8 mouse cellular contexts compared by ENCODE assay signal in the genomic region with DNA sequence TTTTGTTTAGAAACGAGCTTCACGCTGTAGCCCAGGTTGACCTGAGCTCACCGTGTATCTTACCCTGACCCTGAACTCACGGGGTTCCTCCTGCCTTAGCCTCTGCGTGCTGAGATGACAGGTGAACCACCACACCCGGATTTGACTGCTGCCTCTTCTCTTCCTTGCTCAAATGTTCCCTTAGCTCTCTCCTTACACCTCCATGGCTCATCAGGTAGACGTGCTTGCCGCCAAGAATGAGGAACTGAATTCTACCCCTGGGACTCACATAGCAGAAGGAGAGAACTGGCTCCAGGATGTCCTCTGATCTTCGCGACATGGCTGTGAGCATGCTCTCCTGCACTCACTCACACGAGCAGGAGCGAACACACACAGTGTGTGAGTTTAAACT. TPM values are rescaled to one million over a fixed set of nuclear protein-coding genes. Genes with fewer than 3 reads are reported as not detected.
DNase-seq lines count a peak whose midpoint lies in the region; ATAC-seq and TF ChIP-seq lines count a peak whose summit lies in the region.

No protein-coding gene starts in this region.

- 11% methylated on average over 12 of the region's 12 CpGs for WGBS in lung, embryonic 14.5 days
- WGBS in intestine, embryonic 15.5 days, result 17% methylated on average over 12 of the region's 12 CpGs

- no peaks in the 10 kb centered on the region for H3K36me3 ChIP-seq in lung, embryonic 14.5 days (ENCODE audit: insufficient read depth)
- no peaks in the 10 kb centered on the region for H3K36me3 ChIP-seq in intestine, embryonic 15.5 days

- H3K9me3 ChIP-seq in lung, embryonic 14.5 days (ENCODE audit: low read depth, low read length), result no peaks in the 10 kb centered on the region
- no peaks in the 10 kb centered on the region for H3K9me3 ChIP-seq in intestine, embryonic 15.5 days

- H3K9ac ChIP-seq in lung, embryonic 14.5 days, result no peak overlapping the region
- H3K9ac ChIP-seq in intestine, embryonic 15.5 days, result no peak overlapping the region

- TF ChIP-seq POLR2A in bone marrow macrophage, adult 2 months (IDR thresholded peaks at IDR 0.05; ENCODE audit: borderline replicate concordance, low read depth, low read length), result no peak

- H3K4me1 ChIP-seq in lung, embryonic 14.5 days (ENCODE audit: insufficient read depth), result 0 out of 2 replicates have a peak, but pooled peaks cover 3% of the 10 kb centered on the region
- peaks cover 8% of the 10 kb centered on the region; the same call in 1 of the 2 replicates for H3K4me1 ChIP-seq in bone marrow macrophage, adult 2 months (ENCODE audit: control insufficient read depth, insufficient read depth, low read length)
- 0 out of 2 replicates have a peak, but pooled peaks cover 9% of the 10 kb centered on the region for H3K4me1 ChIP-seq in intestine, embryonic 15.5 days (replicated peaks)

- ATAC-seq in lung, embryonic 14.5 days (ENCODE audit: insufficient read depth), result no peak
- ATAC-seq in intestine, embryonic 15.5 days, result peak; percentile 39; the same call in 1 of the 2 replicates
- peak; percentile 55 for ATAC-seq in neutrophil, adult 5-6 weeks (ENCODE audit: extremely low read depth, insufficient number of reproducible peaks, low FRiP score, poor library complexity, severe bottlenecking)

- H3K4me3 ChIP-seq in lung, embryonic 14.5 days (ENCODE audit: low read depth, low read length), result peak overlapping the region; percentile 6; the same call in 1 of the 2 replicates
- peak overlapping the region; percentile 60 for H3K4me3 ChIP-seq in bone marrow macrophage, adult 2 months (ENCODE audit: insufficient read depth, low read length)
- peak overlapping the region; percentile 6 for H3K4me3 ChIP-seq in intestine, embryonic 15.5 days (replicated peaks)

- H3K27ac ChIP-seq in lung, embryonic 14.5 days (ENCODE audit: low read depth), result no peak overlapping the region
- no peak overlapping the region for H3K27ac ChIP-seq in bone marrow macrophage, adult 2 months (ENCODE audit: insufficient read depth, low read depth, low read length)
- no peak overlapping the region for H3K27ac ChIP-seq in intestine, embryonic 15.5 days

- no peaks in the 10 kb centered on the region; the same call in 1 of the 2 replicates for H3K27me3 ChIP-seq in lung, embryonic 14.5 days (ENCODE audit: insufficient read depth, low read length)
- H3K27me3 ChIP-seq in intestine, embryonic 15.5 days (replicated peaks), result no peaks in the 10 kb centered on the region

- H3K4me2 ChIP-seq in lung, embryonic 14.5 days, result peak overlapping the region; percentile 54
- peak overlapping the region; percentile 42 for H3K4me2 ChIP-seq in intestine, embryonic 15.5 days (replicated peaks)

- DNase-seq in lung, embryonic 14.5 days, result no peak
- no peak for DNase-seq in lung, postnatal 10 days
- DNase-seq in adrenal gland, adult 8-10 months, result no peak
- no peak for DNase-seq in retina, embryonic 14.5 days (ENCODE audit: low spot score)
- DNase-seq in cerebellum, adult 18-20 months, result no peak

- no peak for TF ChIP-seq CTCF in lung, embryonic 14.5 days (IDR thresholded peaks at IDR 0.05; ENCODE audit: low read depth)
- no peak for TF ChIP-seq CTCF in bone marrow macrophage, adult 2 months (IDR thresholded peaks at IDR 0.05; ENCODE audit: low read depth, low read length)

RNA-seq across cellular contexts. Expression of a gene that starts 55.3 kb away (rescaled TPM):
- 17.6 and 18.4 TPM in 2 replicates for polyA plus RNA-seq in lung, embryonic 14.5 days (2014; fragmentation: Nextera tagmentation; extraction: Ambion mirVana)
- 41.4 and 45.8 TPM in 2 replicates for polyA plus RNA-seq in bone marrow macrophage, adult 2 months (2012; ENCODE audit: insufficient read depth, insufficient read length, missing spikeins)
- 23.1 and 24.8 TPM in 2 replicates for polyA plus RNA-seq in intestine, embryonic 15.5 days (2015; fragmentation: Nextera tagmentation; extraction: Ambion mirVana)
- total RNA-seq in neutrophil, adult 5-6 weeks (2017), result 48.0 and 50.3 TPM in 2 replicates
- total RNA-seq in adrenal gland, adult 8-10 months (2022), result 10 to 100 TPM; 32.9 to 48.1 (median 37.8) TPM

Comparison
In these comparisons a context has a peak if more than half of its experiments do, and no peak if none do; other contexts are left out.
1. H3K4me3 ChIP-seq: peak in every context shown above with its lines; median percentile 60 in bone marrow macrophage, adult 2 months; 6 in lung, embryonic 14.5 days; 6 in intestine, embryonic 15.5 days.